Mouse (Mus musculus): ENCODE data around the gene Ugt1a5. TPM values are rescaled to one million over a fixed set of nuclear protein-coding genes. Genes with fewer than 3 reads are reported as not detected.
A peak's percentile ranks its signal among the peaks of the same experiment; 100 is the strongest.
"Not testable (repeated sequence)": the region's sequence is repeated elsewhere in the genome, so short reads cannot be mapped to it uniquely, and the experiment has no call there.

Ugt1a5 gene
- total and polyA plus RNA-seq, 2 experiments: 119 to 159 TPM

DNA sequence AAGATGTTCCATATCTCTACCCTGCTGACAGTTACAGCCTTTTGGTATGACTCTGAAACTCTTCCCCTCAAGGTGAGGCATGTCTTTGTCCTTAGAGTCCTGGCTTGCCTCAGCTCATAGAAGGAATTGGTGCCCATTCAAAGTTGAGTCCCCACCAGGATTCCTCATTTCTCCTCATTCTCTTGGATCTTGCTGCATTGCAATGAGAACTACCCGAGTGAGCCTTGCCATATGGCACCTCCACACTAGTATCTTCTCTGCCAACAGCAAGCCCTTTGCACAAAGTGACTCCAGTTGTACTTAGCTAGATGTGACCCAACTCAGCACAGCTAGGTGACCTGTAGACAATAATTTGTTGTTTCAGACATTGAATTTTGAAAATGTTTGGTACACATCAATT, 57.8 kb downstream of the Ugt1a5 start:
- no peaks in the 10 kb centered on the region for H3K27me3 ChIP-seq (ENCODE audit: control insufficient read depth, insufficient read depth, low read length)
- H3K4me1 ChIP-seq (ENCODE audit: control insufficient read depth, insufficient read depth, low read length): peaks cover 2% of the 10 kb centered on the region; the same call in 1 of the 2 replicates
- whole genome bisulfite sequencing: 45% methylated on average over 1 of the region's 1 CpGs
- H3K79me2 ChIP-seq (ENCODE audit: control insufficient read depth, insufficient read depth, low read length): no peaks in the 10 kb centered on the region
- no peak overlapping the region for H3K27ac ChIP-seq (replicated peaks; ENCODE audit: insufficient read depth, low read depth, low read length)
- no peaks in the 10 kb centered on the region for H3K36me3 ChIP-seq (ENCODE audit: control insufficient read depth, insufficient read depth, low read length)
- TF ChIP-seq CTCF (IDR thresholded peaks at IDR 0.05; ENCODE audit: low read depth, low read length) (no peak), POLR2A (IDR thresholded peaks at IDR 0.05; ENCODE audit: extremely low read depth, insufficient read depth, low read length) (no peak)
- H3K9ac ChIP-seq (ENCODE audit: low read depth, low read length): no peak overlapping the region
- H3K4me3 ChIP-seq (ENCODE audit: insufficient read depth, low read depth, low read length): no peak overlapping the region
- peak; percentile 72 for DNase-seq (ENCODE audit: extremely low read depth, low read depth, low spot score)

DNA sequence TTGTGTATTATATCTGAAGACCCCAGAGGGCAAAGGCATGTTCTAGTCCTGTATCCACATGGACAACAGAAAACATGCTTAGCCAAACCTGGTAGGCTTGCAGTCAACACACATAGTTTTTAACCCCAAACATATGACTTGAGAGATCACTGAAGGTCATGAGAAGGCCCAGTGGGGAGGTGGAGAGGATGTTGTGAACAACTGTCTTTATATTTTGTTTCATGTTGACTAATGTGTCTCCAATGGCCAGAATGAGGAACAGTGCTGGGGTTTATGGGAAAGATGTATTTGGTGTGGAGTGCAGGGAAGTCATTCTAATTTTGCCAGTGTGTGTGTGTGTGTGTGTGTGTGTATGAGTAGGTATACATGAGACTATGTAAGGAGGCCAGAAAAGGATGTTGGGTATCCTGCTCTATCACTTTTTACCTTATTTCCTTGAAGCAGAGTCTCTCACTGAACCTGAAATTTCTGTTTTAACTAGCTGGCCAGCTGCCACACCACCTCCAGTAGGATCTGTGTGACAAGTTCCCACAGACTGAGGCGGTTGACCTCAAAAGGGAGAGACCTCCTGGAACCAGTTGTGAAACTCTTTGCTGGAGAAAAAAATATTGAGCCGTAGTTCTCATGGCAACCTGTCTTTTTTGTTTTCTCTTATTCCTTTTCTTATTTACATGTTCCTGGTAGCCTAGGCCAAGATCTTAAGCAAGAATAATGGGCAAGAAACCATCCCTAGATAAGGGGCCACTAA, 58.4 kb downstream of the Ugt1a5 start:
- Histone ChIP-seq H3K4me3 (ENCODE audit: insufficient read depth, low read depth, low read length) (no peak overlapping the region), H3K79me2 (ENCODE audit: control insufficient read depth, insufficient read depth, low read length) (no peaks in the 10 kb centered on the region), H3K4me1 (ENCODE audit: control insufficient read depth, insufficient read depth, low read length) (peaks cover 2% of the 10 kb centered on the region; the same call in 1 of the 2 replicates), H3K27ac (replicated peaks; ENCODE audit: insufficient read depth, low read depth, low read length) (no peak overlapping the region), H3K9ac (ENCODE audit: low read depth, low read length) (no peak overlapping the region), H3K36me3 (ENCODE audit: control insufficient read depth, insufficient read depth, low read length) (no peaks in the 10 kb centered on the region), H3K27me3 (ENCODE audit: control insufficient read depth, insufficient read depth, low read length) (no peaks in the 10 kb centered on the region)
- TF ChIP-seq POLR2A (IDR thresholded peaks at IDR 0.05; ENCODE audit: extremely low read depth, insufficient read depth, low read length): no peak
- TF ChIP-seq CTCF (IDR thresholded peaks at IDR 0.05; ENCODE audit: low read depth, low read length): no peak
- DNase-seq (ENCODE audit: extremely low read depth, low read depth, low spot score): peak; percentile 100
- 19% methylated on average over 2 of the region's 2 CpGs for WGBS

DNA sequence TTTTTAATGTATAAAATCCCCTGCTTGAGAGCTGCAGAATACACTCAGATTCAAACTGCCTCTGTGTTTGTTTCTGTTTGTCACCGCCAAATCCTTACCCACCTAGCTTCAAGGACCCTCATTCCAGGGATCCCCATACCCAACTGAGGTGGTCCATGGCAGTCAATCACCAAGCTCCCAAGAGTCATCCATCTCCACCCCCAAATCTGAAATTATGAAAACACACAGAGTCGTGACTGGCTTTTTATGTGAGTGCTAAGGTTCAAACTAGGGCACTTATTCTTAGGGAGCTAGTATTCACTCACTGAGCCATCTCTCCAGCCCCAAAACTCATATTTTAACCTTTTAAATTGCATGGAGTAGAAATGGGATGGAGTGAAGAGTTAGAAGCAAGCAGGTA, 59.5 kb downstream of the Ugt1a5 start:
- not testable (repeated sequence) for H3K79me2 ChIP-seq (ENCODE audit: control insufficient read depth, insufficient read depth, low read length); DNase-seq (ENCODE audit: extremely low read depth, low read depth, low spot score); H3K4me3 ChIP-seq (ENCODE audit: insufficient read depth, low read depth, low read length); H3K36me3 ChIP-seq (ENCODE audit: control insufficient read depth, insufficient read depth, low read length); H3K9ac ChIP-seq (ENCODE audit: low read depth, low read length); H3K4me1 ChIP-seq (ENCODE audit: control insufficient read depth, insufficient read depth, low read length); H3K27me3 ChIP-seq (ENCODE audit: control insufficient read depth, insufficient read depth, low read length)
- H3K27ac ChIP-seq (replicated peaks; ENCODE audit: insufficient read depth, low read depth, low read length): peak overlapping the region; percentile 13; the same call in 1 of the 2 replicates
- 19% methylated on average over 2 of the region's 2 CpGs for WGBS

DNA sequence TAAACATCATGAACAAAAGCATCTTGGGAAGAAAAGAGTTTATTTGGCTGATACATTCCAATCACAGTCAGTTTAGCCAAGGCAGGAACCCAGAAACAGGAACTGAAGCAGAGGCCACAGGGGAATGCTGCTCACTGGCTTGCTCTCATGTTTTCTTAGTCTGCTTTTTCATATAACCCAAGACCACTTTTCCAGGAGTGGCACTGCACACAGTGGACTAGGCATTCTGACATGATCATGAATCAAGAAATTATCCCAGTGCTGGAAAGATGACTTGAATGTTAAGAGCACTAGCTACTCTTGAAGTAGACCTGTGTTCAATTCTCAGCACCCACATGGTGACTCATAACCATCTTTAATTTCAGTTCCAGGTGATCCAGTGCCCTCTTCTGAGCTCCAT, 59.9 kb downstream of the Ugt1a5 start:
- Histone ChIP-seq H3K27me3 (ENCODE audit: control insufficient read depth, insufficient read depth, low read length) (no peaks in the 10 kb centered on the region), H3K36me3 (ENCODE audit: control insufficient read depth, insufficient read depth, low read length) (no peaks in the 10 kb centered on the region), H3K4me1 (ENCODE audit: control insufficient read depth, insufficient read depth, low read length) (peaks cover 2% of the 10 kb centered on the region; the same call in 1 of the 2 replicates), H3K4me3 (ENCODE audit: insufficient read depth, low read depth, low read length) (no peak overlapping the region), H3K27ac (replicated peaks; ENCODE audit: insufficient read depth, low read depth, low read length) (no peak overlapping the region), H3K9ac (ENCODE audit: low read depth, low read length) (no peak overlapping the region), H3K79me2 (ENCODE audit: control insufficient read depth, insufficient read depth, low read length) (no peaks in the 10 kb centered on the region)
- no peak for DNase-seq (ENCODE audit: extremely low read depth, low read depth, low spot score)
- TF ChIP-seq POLR2A (IDR thresholded peaks at IDR 0.05; ENCODE audit: extremely low read depth, insufficient read depth, low read length): no peak
- TF ChIP-seq CTCF (IDR thresholded peaks at IDR 0.05; ENCODE audit: low read depth, low read length): no peak

DNA sequence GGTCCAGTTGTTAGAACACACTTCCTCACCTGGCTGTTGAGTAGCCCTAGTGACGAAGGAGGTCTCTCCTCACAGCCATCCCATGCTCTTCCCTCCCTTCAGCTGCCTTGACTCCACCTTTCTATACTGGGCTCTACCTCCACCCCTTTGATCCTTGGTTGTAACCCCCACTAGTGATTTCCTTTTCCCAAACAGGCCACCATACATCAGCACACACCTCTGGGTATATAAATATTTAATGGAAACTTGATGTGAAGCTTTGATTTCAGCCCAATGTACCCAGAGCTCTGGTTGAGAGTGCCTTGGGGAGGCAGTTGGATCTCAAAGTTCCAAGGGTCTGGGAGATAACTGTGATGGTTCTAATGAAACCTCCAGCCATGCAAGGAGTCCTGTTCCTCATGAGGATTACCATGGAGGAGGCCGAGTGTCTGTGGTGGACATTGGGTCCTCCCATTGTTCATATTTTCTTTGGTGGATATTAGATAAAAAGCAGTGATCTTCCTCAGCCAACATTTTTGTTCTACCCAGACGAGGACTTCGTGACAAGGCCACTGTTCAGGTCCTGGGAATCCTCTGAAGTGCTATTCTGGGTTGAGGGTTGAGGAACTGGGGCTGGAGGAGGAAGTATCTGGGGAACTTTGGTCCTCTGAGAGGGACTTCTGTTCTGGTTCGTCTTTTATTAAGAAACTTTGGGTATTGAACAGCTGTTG, 61.0 kb downstream of the Ugt1a5 start, which contains the start of gene Mroh2a:
Gene Mroh2a, plus strand, starts transcription at position 317 of the 710 bp plus-strand sequence.
- no peaks in the 10 kb centered on the region for H3K79me2 ChIP-seq (ENCODE audit: control insufficient read depth, insufficient read depth, low read length)
- DNase-seq (ENCODE audit: extremely low read depth, low read depth, low spot score): peak; percentile 60
- 52% methylated on average over 5 of the region's 5 CpGs for WGBS
- no peak for TF ChIP-seq CTCF (IDR thresholded peaks at IDR 0.05; ENCODE audit: low read depth, low read length)
- no peak for TF ChIP-seq POLR2A (IDR thresholded peaks at IDR 0.05; ENCODE audit: extremely low read depth, insufficient read depth, low read length)
- H3K36me3 ChIP-seq (ENCODE audit: control insufficient read depth, insufficient read depth, low read length): no peaks in the 10 kb centered on the region
- no peak within 1 kb of the TSS for H3K27ac ChIP-seq (replicated peaks; ENCODE audit: insufficient read depth, low read depth, low read length)
- H3K4me3 ChIP-seq (ENCODE audit: insufficient read depth, low read depth, low read length): no peak within 1 kb of the TSS
- H3K4me1 ChIP-seq (ENCODE audit: control insufficient read depth, insufficient read depth, low read length): peaks cover 2% of the 10 kb centered on the region; the same call in 1 of the 2 replicates
- H3K27me3 ChIP-seq (ENCODE audit: control insufficient read depth, insufficient read depth, low read length): no peaks in the 10 kb centered on the region
- no peak within 1 kb of the TSS for H3K9ac ChIP-seq (ENCODE audit: low read depth, low read length)

DNA sequence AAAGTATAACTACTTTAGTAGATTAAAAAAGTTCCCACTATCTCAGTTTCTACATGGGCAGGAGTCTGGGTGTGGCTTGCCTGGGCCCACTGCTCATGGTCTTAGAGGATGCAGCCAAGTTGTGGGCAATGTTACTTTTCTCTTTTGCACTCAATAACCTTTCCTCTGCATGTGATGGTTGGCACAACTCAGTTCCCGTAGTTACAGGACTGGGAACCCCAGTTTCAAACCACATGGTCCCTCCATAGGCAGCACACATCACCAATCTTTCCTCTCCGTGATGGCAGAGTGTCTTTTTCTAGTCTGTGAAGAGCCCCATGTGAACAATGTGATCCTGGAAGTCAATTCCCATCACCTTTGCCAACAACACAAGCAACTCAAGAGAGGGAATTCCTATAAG, 61.7 kb downstream of the Ugt1a5 start:
- TF ChIP-seq POLR2A (IDR thresholded peaks at IDR 0.05; ENCODE audit: extremely low read depth, insufficient read depth, low read length) (no peak), CTCF (IDR thresholded peaks at IDR 0.05; ENCODE audit: low read depth, low read length) (no peak)
- no peaks in the 10 kb centered on the region for H3K36me3 ChIP-seq (ENCODE audit: control insufficient read depth, insufficient read depth, low read length)
- no peak overlapping the region for H3K4me3 ChIP-seq (ENCODE audit: insufficient read depth, low read depth, low read length)
- no peaks in the 10 kb centered on the region for H3K79me2 ChIP-seq (ENCODE audit: control insufficient read depth, insufficient read depth, low read length)
- H3K27me3 ChIP-seq (ENCODE audit: control insufficient read depth, insufficient read depth, low read length): no peaks in the 10 kb centered on the region
- WGBS: 60% methylated on average over 2 of the region's 2 CpGs
- H3K9ac ChIP-seq (ENCODE audit: low read depth, low read length): no peak overlapping the region
- DNase-seq (ENCODE audit: extremely low read depth, low read depth, low spot score): no peak
- H3K4me1 ChIP-seq (ENCODE audit: control insufficient read depth, insufficient read depth, low read length): peaks cover 2% of the 10 kb centered on the region; the same call in 1 of the 2 replicates
- H3K27ac ChIP-seq (replicated peaks; ENCODE audit: insufficient read depth, low read depth, low read length): no peak overlapping the region

All from liver, adult 2 months (tissue).